Mouse (Mus musculus): ENCODE data around the gene Kcnh2. TPM values are rescaled to one million over a fixed set of nuclear protein-coding genes. Genes with fewer than 3 reads are reported as not detected.

The Kcnh2 gene
- polyA plus RNA-seq, 1 experiment from 2014 or later = 5.5 TPM

- ATAC-seq (ENCODE audit: insufficient read depth) (no peak), DNase-seq (no peak)
- Histone ChIP-seq H3K27ac (ENCODE audit: low read depth) (peak overlapping the region; percentile 19; the same call in 1 of the 2 replicates), H3K36me3 (ENCODE audit: insufficient read depth) (no peaks in the 10 kb centered on the region), H3K4me3 (ENCODE audit: low read depth, low read length) (peak overlapping the region; percentile 23), H3K4me1 (ENCODE audit: insufficient read depth) (no peaks in the 10 kb centered on the region), H3K27me3 (ENCODE audit: insufficient read depth, low read length) (no peaks in the 10 kb centered on the region), H3K9me3 (ENCODE audit: low read depth, low read length) (no peaks in the 10 kb centered on the region), H3K4me2 (peak overlapping the region; percentile 46), H3K9ac (0 out of 2 replicates have a peak overlapping the region, but pooled peaks have one; percentile 4)
- TF ChIP-seq CTCF (IDR thresholded peaks at IDR 0.05; ENCODE audit: low read depth) = no peak
- 77% methylated on average over 10 of the region's 10 CpGs for WGBS
Observed at GRCm38 (mm10) chr5:24364963-24365362, 13.6 kb upstream of the Kcnh2 start.

- H3K27ac ChIP-seq (ENCODE audit: low read depth) = peak within 1 kb of the TSS; percentile 19; the same call in 1 of the 2 replicates
Observed at GRCm38 (mm10) chr5:24364508-24364907, 13.1 kb upstream of the Kcnh2 start, which contains the start of gene Nos3. Gene Nos3 (plus strand): TSS chr5:24364810.

GRCm38 (mm10) chr5:24364061-24364460, 12.7 kb upstream of the Kcnh2 start:
- ATAC-seq (ENCODE audit: insufficient read depth) (no peak), DNase-seq (no peak)
- Histone ChIP-seq H3K9ac (no peak overlapping the region), H3K9me3 (ENCODE audit: low read depth, low read length) (no peaks in the 10 kb centered on the region), H3K4me2 (no peak overlapping the region), H3K4me1 (ENCODE audit: insufficient read depth) (no peaks in the 10 kb centered on the region), H3K36me3 (ENCODE audit: insufficient read depth) (no peaks in the 10 kb centered on the region), H3K4me3 (ENCODE audit: low read depth, low read length) (no peak overlapping the region), H3K27me3 (ENCODE audit: insufficient read depth, low read length) (no peaks in the 10 kb centered on the region), H3K27ac (ENCODE audit: low read depth) (no peak overlapping the region)
- WGBS = 61% methylated on average over 3 of the region's 3 CpGs
- no peak for TF ChIP-seq CTCF (IDR thresholded peaks at IDR 0.05; ENCODE audit: low read depth)

More at GRCm38 (mm10) chr5:24364508-24364907, 13.1 kb upstream of the Kcnh2 start, which contains the start of gene Nos3:
- Histone ChIP-seq H3K27me3 (ENCODE audit: insufficient read depth, low read length) (no peaks in the 10 kb centered on the region), H3K4me1 (ENCODE audit: insufficient read depth) (no peaks in the 10 kb centered on the region), H3K36me3 (ENCODE audit: insufficient read depth) (no peaks in the 10 kb centered on the region), H3K9me3 (ENCODE audit: low read depth, low read length) (no peaks in the 10 kb centered on the region), H3K4me3 (ENCODE audit: low read depth, low read length) (peak within 1 kb of the TSS; percentile 23), H3K9ac (0 out of 2 replicates have a peak within 1 kb of the TSS, but pooled peaks have one; percentile 4), H3K4me2 (peak within 1 kb of the TSS; percentile 46)
- ATAC-seq (ENCODE audit: insufficient read depth) (no peak; the same call in 1 of the 2 replicates), DNase-seq (peak; percentile 47)
- TF ChIP-seq CTCF (IDR thresholded peaks at IDR 0.05; ENCODE audit: low read depth) = no peak
- WGBS = 50% methylated on average over 12 of the region's 12 CpGs

- TF ChIP-seq CTCF (IDR thresholded peaks at IDR 0.05; ENCODE audit: low read depth) = no peak
- Histone ChIP-seq H3K27me3 (ENCODE audit: insufficient read depth, low read length) (no peaks in the 10 kb centered on the region), H3K4me1 (ENCODE audit: insufficient read depth) (no peaks in the 10 kb centered on the region), H3K36me3 (ENCODE audit: insufficient read depth) (no peaks in the 10 kb centered on the region), H3K27ac (ENCODE audit: low read depth) (no peak overlapping the region), H3K4me2 (no peak overlapping the region), H3K4me3 (ENCODE audit: low read depth, low read length) (no peak overlapping the region), H3K9ac (no peak overlapping the region), H3K9me3 (ENCODE audit: low read depth, low read length) (no peaks in the 10 kb centered on the region)
- WGBS = 47% methylated on average over 2 of the region's 2 CpGs
- DNase-seq = no peak
- no peak for ATAC-seq (ENCODE audit: insufficient read depth)
Observed at GRCm38 (mm10) chr5:24363467-24363866, 12.1 kb upstream of the Kcnh2 start.

GRCm38 (mm10) chr5:24360792-24361454, 9.5 kb upstream of the Kcnh2 start:
- peak; percentile 61; the same call in 1 of the 2 replicates for ATAC-seq (ENCODE audit: insufficient read depth)
- TF ChIP-seq CTCF (IDR thresholded peaks at IDR 0.05; ENCODE audit: low read depth) = peak; percentile 97
- Histone ChIP-seq H3K27ac (ENCODE audit: low read depth) (no peak overlapping the region), H3K36me3 (ENCODE audit: insufficient read depth) (no peaks in the 10 kb centered on the region), H3K9ac (no peak overlapping the region), H3K4me3 (ENCODE audit: low read depth, low read length) (no peak overlapping the region), H3K9me3 (ENCODE audit: low read depth, low read length) (no peaks in the 10 kb centered on the region), H3K4me1 (ENCODE audit: insufficient read depth) (no peaks in the 10 kb centered on the region), H3K27me3 (ENCODE audit: insufficient read depth, low read length) (no peaks in the 10 kb centered on the region), H3K4me2 (no peak overlapping the region)
- peak; percentile 92 for DNase-seq
- under 1% methylated on average over 7 of the region's 7 CpGs for WGBS

DNA sequence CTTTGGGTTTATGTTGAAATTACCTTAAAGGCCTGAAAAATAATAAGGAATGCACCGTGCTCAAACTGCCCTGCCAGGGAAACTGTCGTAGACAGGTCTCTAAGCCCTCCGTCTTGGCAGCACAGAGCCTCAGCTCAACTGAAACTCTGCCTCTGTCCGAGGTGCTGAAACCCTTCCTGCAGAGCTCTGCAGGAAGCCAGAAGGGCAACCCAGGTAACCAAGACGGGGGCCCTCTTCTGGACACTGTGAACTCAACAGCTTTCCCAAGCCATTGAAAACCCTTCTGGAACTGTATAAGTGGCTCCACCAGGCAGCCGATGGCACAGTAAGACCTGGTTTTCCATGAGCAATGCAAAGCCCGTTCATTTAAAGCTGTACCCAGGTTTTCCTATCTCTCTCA, 6.1 kb upstream of the Kcnh2 start:
- Histone ChIP-seq H3K27me3 (ENCODE audit: insufficient read depth, low read length) (peaks cover 3% of the 10 kb centered on the region), H3K9ac (no peak overlapping the region), H3K27ac (ENCODE audit: low read depth) (no peak overlapping the region), H3K4me1 (ENCODE audit: insufficient read depth) (peaks cover 9% of the 10 kb centered on the region; the same call in 1 of the 2 replicates), H3K4me3 (ENCODE audit: low read depth, low read length) (no peak overlapping the region), H3K4me2 (no peak overlapping the region), H3K9me3 (ENCODE audit: low read depth, low read length) (no peaks in the 10 kb centered on the region), H3K36me3 (ENCODE audit: insufficient read depth) (no peaks in the 10 kb centered on the region)
- TF ChIP-seq CTCF (IDR thresholded peaks at IDR 0.05; ENCODE audit: low read depth) = peak; percentile 72
- WGBS = 7% methylated on average over 7 of the region's 7 CpGs
- ATAC-seq (ENCODE audit: insufficient read depth) = no peak
- DNase-seq = peak; percentile 98

DNA sequence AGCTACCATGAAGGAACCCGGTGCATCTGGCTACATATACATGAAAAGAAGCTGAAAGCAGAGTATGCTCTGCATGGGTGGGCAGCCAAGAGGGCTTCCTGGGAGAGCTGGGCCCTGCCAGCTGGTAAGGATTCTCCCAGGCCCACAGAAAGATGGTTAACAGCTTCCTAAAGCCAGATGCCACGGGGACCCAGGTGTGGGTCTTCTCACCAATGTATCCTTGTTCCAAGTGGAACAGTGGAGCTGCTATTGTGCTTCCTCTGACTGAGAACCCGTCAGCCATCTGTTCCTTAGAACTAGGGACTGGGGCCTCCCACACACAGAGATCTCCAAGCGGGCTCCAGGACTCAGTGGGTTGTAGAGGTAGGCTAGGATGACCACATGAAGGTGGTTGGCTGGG, 5.4 kb upstream of the Kcnh2 start:
- H3K27ac ChIP-seq (ENCODE audit: low read depth) = no peak overlapping the region
- 53% methylated on average over 4 of the region's 4 CpGs for WGBS
- H3K4me3 ChIP-seq (ENCODE audit: low read depth, low read length) = no peak overlapping the region
- DNase-seq (no peak), ATAC-seq (ENCODE audit: insufficient read depth) (no peak)
- TF ChIP-seq CTCF (IDR thresholded peaks at IDR 0.05; ENCODE audit: low read depth) = no peak
- peaks cover 9% of the 10 kb centered on the region; the same call in 1 of the 2 replicates for H3K4me1 ChIP-seq (ENCODE audit: insufficient read depth)
- H3K9me3 ChIP-seq (ENCODE audit: low read depth, low read length) = no peaks in the 10 kb centered on the region
- H3K9ac ChIP-seq = no peak overlapping the region
- H3K4me2 ChIP-seq = no peak overlapping the region
- no peaks in the 10 kb centered on the region for H3K36me3 ChIP-seq (ENCODE audit: insufficient read depth)
- H3K27me3 ChIP-seq (ENCODE audit: insufficient read depth, low read length) = peaks cover 6% of the 10 kb centered on the region

Data from lung, embryonic 14.5 days (tissue).